Mouse (Mus musculus) large intestine, adult 2 months (tissue): ENCODE data around the gene Meis1. TPM values are rescaled to one million over a fixed set of nuclear protein-coding genes. Genes with fewer than 3 reads are reported as not detected.

Experiments used
- DNase-seq: peaks from one replicate; pipeline ENCODE4 v3.0.0-alpha.2; 2012; ENCODE audit warnings: low read depth, low spot score
- WGBS: fragments of 180-500 bp; shearing (Covaris S2); methylation state at CpG from one replicate; pipeline ENCODE4 v1.1.7; 2018; 5-methylcytosine and 5-hydroxymethylcytosine counted together
- polyA plus RNA-seq: library from polyadenylated mRNA; depleted of rRNA; stranded (reverse); fragments of >200 nt; gene quantifications from 2 replicates; pipeline ENCODE4 v1.2.3, GENCODE M21; 2012

Gene Meis1
- polyA plus RNA-seq, 1 experiment, result 4.9 TPM

- no peak for DNase-seq
- 63% methylated on average over 3 of the region's 3 CpGs for WGBS
Observed at GRCm38 (mm10) chr11:18920651-18921050, 98.1 kb downstream of the Meis1 start.

- WGBS, result 79% methylated on average over 3 of the region's 3 CpGs
Observed at GRCm38 (mm10) chr11:18919162-18919762, 99.5 kb downstream of the Meis1 start.

DNA sequence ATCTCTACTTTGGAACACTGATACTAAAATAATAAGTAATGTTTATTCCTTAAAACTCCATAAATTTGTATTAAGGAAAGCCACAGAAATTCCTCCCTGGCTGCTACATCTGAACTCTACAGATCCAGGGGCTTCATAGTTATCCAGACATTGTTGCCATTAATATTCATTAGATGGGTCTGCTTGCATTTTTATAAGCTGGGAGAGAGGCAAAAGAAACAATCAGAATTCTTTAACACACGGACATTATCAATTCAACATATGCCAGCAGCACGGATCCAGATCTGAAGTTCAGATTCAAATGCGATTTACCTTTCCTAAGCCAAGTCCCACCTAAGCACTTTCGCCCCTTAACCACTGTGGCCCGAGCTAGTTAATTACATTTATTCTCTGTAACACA, 100.9 kb downstream of the Meis1 start:
- no peak for DNase-seq
- WGBS, result 82% methylated on average over 5 of the region's 5 CpGs

More at GRCm38 (mm10) chr11:18919162-18919762, 99.5 kb downstream of the Meis1 start:
- no peak for DNase-seq

- WGBS, result 70% methylated on average over 1 of the region's 1 CpGs
- DNase-seq, result no peak
Observed at GRCm38 (mm10) chr11:18913251-18913650, 105.5 kb downstream of the Meis1 start.

DNA sequence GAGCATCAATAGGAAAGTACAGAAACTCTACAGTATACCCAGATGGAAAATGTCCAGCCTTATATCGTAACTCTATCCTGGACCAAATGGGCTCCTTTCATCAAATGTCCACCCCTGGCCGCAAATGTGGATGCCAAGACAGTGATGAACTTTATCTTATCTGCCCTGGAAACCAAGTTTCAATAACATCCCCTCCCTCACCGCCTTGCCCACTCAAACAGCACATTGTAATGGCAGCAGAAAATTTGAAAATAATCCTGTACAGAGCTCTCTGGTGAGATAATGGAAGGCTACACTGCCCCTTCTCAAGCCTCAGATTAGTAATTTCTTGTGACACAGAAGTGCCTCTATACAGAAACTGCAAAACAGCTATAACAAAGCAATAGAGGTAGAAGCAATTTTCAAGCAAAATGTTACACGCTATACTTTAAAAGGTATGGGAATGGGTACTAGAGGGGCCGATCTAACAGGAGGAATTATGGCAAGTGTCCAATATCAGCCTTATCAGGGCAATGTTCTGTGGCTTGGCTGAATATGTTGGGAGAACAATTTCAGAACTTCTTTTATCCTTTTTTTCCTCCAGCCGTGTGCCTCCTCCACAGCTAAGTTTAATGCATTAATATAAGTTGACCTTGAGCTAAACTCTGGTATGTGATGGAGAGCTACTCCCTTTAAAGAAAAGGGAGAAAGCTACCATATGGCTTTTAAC, 106.3 kb downstream of the Meis1 start:
- 80% methylated on average over 6 of the region's 6 CpGs for WGBS
- no peak for DNase-seq

DNA sequence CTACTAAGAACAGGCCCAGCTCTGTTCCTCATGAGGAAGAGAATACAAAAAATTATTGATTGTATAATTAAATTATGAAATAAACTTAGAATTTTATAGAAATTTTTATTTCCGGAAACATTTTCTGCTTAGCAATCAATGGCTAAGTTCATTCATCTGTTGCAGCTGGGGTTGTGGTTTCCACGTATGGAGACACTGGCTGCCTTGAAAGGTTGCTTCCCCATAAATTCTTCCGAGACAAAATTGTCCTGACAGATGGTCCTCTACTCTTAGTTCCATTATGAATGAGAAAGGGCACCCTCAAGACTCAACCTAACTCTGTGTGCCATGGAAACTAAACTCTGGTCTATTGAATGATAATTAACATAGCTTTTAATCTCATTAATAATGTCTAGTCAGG, 111.9 kb downstream of the Meis1 start:
- no peak for DNase-seq
- 77% methylated on average over 3 of the region's 3 CpGs for WGBS

DNA sequence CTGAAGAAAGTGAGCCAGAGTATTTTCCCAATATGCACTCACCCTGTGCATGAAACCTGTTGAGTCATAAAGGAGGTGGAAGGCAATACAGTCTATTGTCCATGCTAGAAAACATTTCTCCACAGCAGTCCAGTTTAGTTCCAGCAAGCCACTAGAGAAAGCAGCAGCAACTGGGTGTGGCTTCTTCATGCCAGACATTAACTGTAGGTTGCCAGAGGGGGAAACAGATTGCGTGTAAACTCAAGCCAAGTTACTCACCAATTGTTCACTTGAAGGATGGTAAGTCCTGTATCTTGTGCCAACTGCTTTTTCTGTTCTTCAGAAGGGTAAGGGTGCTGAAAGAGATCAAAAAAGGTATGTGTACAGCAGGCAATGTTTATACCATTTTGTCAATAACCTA, 113.4 kb downstream of the Meis1 start:
- DNase-seq, result no peak
- 59% methylated on average over 1 of the region's 1 CpGs for WGBS

- WGBS, result 73% methylated on average over 1 of the region's 1 CpGs
- DNase-seq, result no peak
Observed at GRCm38 (mm10) chr11:18904880-18905279, 113.9 kb downstream of the Meis1 start.

- WGBS, result 83% methylated on average over 5 of the region's 5 CpGs
- DNase-seq, result no peak
Observed at GRCm38 (mm10) chr11:18904285-18904684, 114.5 kb downstream of the Meis1 start.

- 22% methylated on average over 2 of the region's 2 CpGs for WGBS
- DNase-seq, result no peak
Observed at GRCm38 (mm10) chr11:18900489-18900888, 118.3 kb downstream of the Meis1 start.

DNA sequence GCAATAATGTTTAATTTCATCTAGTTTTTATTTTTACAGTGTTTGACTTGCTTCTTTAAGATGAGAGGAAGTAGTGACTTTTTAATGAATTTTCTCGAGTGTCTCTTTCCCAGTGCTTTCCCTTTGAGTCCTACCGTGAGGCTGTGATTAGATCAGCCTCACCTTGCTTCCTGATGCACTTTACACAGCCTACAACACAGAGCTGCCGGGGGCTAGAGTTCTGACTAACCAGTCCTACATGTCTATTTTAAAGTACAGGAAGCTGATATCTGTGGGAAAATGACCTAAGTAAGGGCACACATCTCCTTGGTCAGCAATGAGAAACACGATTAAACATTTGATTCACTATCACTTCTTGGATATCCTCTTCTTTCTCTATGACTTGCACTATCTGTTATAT, 119.9 kb downstream of the Meis1 start:
- WGBS, result 29% methylated on average over 4 of the region's 4 CpGs

DNA sequence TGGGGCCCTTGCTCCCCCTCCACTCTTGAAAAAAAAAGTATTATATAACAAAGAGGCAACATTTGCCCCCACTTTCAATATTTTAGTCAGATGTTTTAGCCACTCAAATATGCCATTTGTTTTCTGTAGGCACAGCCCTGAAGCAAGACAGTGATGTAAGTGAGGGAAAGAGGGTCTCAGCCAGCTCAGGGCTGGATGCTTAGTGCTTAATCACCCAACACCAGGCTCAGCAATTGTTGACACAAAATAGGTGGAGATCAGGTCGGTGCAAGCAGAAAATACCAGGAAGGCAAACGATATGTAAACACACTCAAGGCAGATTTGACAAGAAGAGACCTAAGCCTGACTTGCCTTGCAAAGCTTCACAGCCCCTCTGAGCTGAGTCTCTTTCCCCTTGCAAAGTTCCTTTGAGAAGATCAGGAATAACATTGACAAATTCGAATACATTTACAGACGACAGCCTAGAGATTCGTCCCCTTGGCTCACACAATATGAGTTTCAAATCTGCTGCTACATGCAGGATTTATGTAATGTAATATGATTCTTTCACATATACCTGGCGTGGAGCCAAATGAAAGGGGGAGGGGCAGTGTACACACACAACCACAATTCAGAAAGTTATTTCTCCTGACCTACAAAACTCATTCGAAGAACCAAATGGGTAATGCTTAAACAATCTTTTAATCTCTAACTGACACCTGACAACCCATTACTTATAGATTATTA, 120.7 kb downstream of the Meis1 start:
- WGBS, result 10% methylated on average over 7 of the region's 7 CpGs
- no peak for DNase-seq

More for the DNA sequence above, 119.9 kb downstream of the Meis1 start:
- DNase-seq, result no peak

DNA sequence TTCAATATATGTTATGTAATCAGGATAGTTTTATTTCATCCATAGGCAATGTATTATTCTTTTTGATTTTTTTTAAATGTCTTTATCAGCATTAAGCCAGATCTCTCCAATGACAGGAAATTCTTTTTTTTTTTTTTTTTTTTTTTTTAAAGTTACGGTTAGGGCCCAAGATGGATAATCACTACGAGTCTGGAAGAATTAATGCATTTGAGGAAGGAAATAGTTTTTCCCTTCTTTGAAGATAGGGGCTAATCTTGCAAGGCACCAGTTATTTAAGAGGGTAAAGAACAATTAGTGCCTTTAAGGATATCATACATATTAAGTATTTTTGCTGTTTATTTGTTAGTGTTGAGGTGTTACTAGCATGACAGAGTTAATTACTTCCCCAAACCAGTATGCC, 121.5 kb downstream of the Meis1 start:
- DNase-seq, result no peak
- 90% methylated on average over 2 of the region's 2 CpGs for WGBS

DNA sequence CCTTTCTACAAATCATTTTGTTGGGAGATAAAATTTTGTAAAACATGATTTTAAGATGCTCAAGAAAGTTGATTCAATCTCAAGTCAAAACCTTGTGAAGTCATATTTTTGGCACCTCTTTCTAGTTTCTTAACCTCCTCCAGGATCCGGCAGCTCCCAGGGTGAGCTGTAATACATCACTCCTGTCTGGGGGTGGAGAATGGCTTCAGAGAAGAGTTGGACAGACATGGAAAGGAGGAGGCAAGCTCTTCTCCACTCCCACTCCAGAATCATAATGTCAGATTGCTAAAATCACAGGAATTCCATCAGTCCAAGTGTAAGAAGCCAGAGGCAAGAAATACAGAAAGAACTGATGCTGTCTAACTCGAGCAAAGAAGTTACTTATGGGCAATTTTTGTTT, 126.3 kb downstream of the Meis1 start:
- DNase-seq, result no peak
- 51% methylated on average over 2 of the region's 2 CpGs for WGBS

- 19% methylated on average over 5 of the region's 5 CpGs for WGBS
- DNase-seq, result no peak
Observed at GRCm38 (mm10) chr11:18889139-18889538, 129.6 kb downstream of the Meis1 start.

GRCm38 (mm10) chr11:18888651-18889050, 130.1 kb downstream of the Meis1 start:
- DNase-seq, result no peak
- 65% methylated on average over 1 of the region's 1 CpGs for WGBS

DNA sequence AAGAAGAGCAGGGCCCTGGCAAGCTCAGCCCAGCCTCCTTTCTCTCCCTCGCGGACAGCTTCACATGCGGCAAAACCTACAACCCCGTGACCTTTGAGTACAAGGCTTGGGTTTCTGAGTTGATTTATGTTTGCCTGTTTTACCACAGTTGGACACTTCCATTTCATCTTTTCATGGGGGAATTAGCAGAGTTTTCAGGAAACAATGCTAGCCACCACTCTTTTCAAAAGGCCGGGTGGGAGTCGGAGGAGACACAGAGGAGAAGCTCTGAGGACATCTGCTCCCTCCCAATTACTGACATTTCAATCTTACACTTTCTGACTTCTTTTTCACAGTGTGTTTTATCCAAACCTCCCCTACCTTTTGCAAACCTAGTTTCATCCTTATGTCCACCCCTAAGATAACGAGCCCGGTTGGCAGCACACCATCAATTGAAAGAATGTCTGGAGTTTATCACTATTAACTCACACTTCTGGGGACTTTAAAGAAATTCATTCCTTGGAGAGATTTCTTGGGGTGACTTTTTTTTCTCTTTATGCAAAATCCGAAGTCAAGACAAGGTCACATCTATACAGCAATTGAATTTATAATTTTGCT, 133.0 kb downstream of the Meis1 start:
- 33% methylated on average over 9 of the region's 9 CpGs for WGBS
- no peak for DNase-seq

- DNase-seq, result no peak
- 29% methylated on average over 6 of the region's 6 CpGs for WGBS
Observed at GRCm38 (mm10) chr11:18885036-18885728, 133.6 kb downstream of the Meis1 start.

GRCm38 (mm10) chr11:18883987-18884386, 134.8 kb downstream of the Meis1 start:
- no peak for DNase-seq
- 59% methylated on average over 3 of the region's 3 CpGs for WGBS

DNA sequence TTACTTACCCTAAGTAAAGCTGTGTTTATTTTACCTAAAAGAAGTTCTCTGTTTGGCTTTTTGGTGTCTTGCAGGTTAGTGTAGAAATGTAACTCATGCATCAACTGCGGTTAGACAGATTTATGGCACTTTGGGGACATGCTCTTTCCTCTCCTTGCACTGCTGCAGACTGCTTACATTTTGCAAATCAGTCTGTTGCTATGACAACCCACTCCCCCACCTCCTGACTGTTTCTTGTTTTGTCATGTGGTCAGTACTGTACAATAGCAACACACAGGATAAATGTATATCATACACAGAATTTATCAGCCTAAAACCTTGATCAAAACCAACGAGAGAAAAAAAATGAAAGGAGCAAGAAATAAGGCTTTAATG, 135.3 kb downstream of the Meis1 start:
- WGBS, result 30% methylated on average over 2 of the region's 2 CpGs
- no peak for DNase-seq
